Mouse (Mus musculus) hematopoietic stem cell, adult 5-6 weeks (primary cell): ENCODE data around the gene H2afv. TPM values are rescaled to one million over a fixed set of nuclear protein-coding genes. Genes with fewer than 3 reads are reported as not detected.
A peak's percentile ranks its signal among the peaks of the same experiment; 100 is the strongest.
"Not testable (repeated sequence)": the region's sequence is repeated elsewhere in the genome, so short reads cannot be mapped to it uniquely, and the experiment has no call there.

ENCODE experiments used
- ATAC-seq, 2 experiments: fragments of 125-278 bp in 1 of 2; replicated peaks in 1 of 2; 2 replicates each; pipeline ENCODE4 v1.8.0; 2016 to 2017; ENCODE audit warnings: inconsistent platforms in 2 of 2, mild to moderate bottlenecking in 2 of 2, moderate number of reproducible peaks in 2 of 2, low read depth in 1 of 2, moderate TSS enrichment in 1 of 2; ENCODE audit not compliant: low FRiP score in 2 of 2, poor library complexity in 2 of 2, severe bottlenecking in 2 of 2, insufficient read depth in 1 of 2, low TSS enrichment in 1 of 2
- total RNA-seq: library from RNA; stranded (forward); fragments of 172-1452, 232-1000 nt; gene quantifications from 2 replicates; pipeline ENCODE4 v1.2.3, GENCODE M21; 2017

H2afv gene
- total RNA-seq, 1 experiment from 2014 or later = 138 TPM

DNA sequence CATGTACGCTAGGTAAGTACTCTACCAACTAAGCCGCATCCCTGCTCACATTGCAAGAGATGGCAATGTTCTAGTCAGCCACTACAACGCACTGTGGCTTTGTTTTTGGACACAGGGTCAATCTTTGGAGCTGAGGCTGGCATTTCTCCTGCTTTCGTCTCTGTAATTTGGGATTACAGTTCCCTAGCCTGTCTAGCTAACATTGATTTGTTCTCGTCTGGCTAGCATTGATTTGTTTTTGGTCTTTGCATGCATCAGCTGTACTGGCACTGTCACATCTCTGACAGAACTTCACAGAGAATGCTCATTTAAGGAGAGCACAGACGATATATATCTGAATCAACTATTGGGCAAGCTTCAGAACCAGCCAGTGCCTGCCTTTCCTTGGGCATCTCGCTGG lies 14.1 kb downstream of the H2afv start:
- no peak for ATAC-seq

DNA sequence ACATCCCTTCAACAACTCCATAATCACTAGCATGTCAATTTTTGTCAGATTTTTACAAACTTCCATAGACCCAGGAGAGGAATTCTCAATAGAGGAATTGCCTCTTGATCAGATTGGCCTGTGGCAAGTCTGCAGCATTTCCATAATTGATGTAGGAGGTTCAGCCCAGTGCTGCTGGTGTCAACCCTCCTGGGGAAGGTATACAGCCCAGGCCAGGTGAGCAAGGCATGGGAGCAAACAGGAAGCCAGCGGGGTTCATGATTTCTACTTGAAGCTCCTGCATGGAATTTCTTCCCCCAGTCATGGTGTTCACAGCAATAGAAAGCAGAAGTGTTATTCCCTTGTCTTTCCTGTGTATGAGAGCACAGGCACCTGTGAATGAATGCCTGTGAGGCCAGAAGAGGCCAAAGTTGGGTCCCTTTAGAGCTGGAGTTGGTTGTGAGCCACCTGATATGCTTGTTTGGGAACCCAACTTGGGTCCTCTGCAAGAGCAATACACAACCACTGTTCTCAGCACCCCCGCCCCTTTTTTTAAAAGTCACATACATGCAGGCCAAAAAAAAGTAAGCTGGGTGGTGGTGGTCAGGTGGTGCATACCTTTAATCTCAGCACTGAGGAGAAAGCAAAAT lies 23.4 kb downstream of the H2afv start:
- ATAC-seq = no peak

DNA sequence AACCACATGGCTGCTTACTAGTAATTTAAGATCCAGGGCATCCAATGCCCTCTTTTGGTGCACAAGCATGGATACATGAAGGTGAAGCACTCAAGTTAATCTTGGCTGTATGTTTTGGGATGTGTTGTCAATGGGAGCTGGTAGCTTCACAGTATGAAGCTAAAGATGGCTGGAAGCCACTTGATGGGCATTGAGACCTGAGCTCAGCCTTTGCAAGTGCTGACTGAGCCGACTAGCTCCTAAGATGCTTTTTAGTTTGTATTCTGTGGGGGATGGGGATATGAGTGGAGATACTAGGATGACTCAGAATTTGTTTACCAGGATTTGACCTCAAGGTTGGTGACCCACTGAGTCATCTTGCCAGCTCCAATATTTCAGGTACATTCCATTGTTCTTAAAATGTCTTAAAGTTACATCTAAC lies 23.9 kb downstream of the H2afv start:
- no peak for ATAC-seq

DNA sequence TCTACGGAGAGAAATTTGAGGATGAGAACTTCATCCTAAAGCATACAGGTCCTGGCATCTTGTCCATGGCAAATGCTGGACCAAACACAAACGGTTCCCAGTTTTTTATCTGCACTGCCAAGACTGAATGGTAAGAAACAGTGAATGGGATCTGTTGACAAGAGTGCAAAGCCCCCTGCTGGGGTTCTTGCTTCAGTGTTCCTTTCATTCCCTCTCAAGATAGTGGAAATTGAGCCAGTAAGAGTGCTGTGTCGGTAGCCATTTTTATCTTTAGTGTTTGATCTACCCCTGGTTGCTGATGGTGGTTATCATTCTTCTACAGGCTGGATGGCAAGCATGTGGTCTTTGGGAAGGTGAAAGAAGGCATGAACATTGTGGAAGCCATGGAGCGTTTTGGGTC lies 25.1 kb downstream of the H2afv start:
- ATAC-seq = not testable (repeated sequence)

DNA sequence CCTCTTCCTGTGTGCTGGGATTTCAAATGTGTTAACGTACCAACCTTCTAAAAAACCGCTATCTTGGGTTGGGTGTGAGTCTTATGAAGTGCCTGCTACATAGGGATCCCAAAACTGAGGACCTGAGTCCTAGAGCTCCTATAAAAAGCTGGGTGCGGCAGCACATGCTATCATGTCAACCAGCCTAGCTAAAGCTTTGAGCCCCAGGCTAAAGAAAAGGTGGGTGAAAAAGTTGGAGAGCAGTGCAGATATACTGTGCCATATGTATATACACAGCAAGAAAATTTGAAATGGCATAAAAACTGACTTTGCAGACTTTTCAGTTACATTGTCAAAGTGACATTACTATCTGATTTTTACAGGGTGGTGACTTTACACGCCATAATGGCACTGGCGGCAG lies 25.5 kb downstream of the H2afv start:
- no peak for ATAC-seq

DNA sequence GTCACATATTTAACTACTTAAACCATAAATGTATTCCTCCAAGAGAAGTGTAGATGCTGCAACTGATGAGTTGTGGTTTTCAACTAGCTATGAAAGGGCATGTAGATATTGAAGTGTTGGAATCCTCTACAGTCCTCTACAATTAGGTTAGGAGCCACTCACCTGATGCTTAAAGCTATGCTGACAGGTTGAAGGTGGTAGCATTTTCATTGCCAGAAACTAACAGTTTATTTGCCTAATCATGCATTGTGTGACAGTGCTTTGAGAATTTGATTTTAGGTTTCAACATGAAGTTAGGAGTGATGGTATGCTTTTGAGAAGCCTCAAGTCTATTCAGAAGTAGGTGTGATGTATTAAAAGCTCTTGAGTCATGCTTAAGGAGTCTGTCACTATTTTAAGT lies 26.8 kb downstream of the H2afv start:
- ATAC-seq = no peak

DNA sequence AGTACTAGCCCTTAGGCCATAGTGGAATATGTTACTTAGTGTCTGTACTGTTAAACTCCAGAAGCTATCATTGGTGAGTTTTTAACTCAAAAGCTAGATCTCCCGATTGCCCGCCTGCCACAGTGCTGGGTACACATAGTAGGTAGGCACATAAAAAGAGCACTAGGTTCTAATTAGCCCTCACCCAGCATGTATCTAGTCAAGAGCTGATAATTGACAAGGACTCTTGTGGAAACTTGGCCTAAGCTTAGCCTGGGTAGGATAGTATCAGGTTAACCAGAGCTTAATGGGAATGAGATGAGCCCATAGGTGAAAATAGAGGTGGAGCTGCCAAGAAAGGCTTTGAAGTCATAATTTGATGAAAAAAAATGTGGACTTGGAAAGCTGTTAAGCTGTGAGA lies 27.2 kb downstream of the H2afv start:
- no peak for ATAC-seq

DNA sequence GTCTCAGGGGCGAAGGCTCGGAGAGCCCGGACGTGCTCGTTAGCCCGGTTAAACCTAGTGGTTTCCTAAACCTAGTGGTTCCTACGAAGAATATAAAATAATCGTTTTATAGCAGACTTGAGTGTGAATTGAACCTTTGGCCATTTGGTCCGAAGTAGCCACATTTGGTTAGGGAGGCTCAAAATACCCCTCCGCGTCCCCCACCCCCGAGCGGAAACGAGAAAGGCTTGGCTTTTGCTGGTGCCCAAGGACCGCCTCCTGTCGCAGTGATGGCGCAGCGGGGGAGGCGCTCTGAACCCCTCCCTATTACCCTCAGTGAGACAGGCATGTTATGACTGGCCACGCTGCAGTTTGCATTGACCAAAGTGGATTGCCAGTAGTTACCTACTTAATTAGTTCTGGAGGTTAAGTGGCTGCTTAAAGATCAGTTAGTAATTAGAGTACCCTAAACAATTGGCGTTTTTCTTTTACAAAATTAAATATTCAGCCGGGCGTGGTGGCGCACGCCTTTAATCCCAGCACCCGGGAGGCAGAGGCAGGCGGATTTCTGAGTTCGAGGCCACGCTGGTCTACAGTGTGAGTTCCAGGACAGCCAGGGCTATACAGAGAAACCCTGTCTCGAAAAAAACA lies 27.7 kb downstream of the H2afv start:
- ATAC-seq = peak; percentile 39 to 55; a peak in 3 of 4 replicates

DNA sequence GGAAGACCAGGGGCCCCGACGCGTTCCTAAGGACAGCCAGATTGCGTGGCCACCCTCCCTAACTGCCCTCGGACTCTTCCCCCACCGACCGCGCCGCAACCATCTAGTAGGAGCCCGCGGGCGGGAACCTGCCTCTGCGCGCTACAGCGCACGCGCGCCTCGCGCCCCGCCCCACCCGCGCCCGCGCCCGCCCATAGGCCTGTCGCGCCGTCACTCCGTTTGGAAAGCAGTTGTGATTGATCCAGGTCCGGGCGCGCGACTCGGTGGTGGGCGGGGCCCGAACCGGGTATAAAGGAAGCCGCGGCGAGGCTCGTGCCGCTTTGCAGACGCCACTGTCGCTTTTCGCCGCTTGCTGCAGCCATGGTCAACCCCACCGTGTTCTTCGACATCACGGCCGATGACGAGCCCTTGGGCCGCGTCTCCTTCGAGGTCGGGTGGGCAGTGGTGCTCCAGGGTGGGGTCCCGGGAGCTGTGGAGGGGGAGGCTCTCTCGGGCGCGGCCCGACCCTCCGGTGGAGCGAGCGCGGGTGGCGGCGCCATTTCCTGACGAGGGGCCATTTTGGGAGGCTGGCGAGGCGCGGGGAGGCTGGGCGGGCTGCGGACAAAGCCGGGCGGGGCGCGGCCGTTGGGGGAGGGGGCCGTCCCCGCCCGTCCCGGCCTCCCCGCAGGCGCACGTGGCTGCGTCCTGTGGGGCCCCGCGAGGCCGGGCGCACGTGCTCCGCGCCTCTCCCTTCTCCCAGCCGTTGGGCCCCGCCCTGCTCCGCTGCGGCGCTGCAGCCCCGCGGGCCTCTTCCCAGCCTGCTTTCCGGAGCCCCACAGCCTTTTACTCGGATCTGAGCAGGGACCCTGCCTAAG lies 28.5 kb downstream of the H2afv start:
- peak; percentile 72 to 79 for ATAC-seq

DNA sequence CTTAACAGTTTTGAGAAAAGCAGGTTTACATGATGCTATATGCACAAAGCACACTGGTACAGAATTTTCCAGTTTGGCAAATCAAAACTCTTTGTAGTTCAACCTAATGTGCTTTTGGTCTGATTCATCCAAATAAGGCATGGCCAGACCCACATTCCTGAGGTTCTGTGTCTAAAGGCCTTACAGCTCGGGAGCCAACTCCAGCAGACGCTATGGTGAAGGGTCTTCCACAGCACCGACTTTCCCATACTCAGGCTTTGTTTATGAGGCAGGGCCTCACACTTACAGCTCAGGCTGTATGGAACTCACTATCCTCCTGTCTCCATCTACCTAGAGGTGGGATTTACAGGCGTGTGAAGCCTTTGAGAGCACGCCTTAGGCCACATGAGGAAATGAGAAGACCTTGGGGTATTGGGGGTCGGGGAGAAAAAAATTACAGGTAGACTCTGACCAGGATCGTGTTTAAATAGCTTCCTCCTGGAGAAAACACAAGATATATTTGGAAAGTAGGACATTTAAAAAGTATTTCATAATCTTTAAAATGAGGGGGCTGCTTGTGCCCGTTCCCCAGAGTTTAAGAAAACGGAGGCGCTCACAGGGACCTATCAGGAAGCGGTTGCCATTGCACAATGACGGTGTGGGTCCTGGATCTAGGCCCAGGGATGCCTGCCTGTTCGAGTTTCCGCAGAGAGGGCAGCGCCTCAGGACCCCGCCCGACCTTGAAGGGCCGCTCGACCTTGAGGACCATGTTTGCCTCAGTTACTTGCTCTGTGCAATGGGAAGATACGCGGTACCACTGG lies 29.3 kb downstream of the H2afv start, which contains the start of gene Ppia:
Ppia (plus strand) TSS at position 693 of the 800 bp plus-strand sequence.
- peak; percentile 61 to 63 for ATAC-seq

DNA sequence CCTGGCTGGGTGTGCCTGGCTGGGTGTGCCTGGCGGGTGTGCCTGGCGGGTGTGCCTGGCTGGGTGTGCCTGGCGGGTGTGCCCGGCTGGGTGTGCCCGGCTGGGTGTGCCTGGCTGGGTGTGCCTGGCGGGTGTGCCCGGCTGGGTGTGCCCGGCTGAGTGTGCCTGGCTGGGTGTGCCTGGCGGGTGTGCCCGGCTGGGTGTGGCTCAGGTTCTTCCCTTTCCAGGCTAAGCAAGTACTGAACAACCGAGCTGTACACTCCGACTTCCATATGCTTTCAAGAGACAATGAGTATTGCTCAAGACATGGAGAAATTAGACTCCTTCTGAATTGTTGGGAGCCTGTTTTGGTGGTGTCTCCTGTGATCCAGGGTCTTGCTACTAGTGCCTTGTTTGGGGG lies 31.0 kb downstream of the H2afv start:
- no peak for ATAC-seq

DNA sequence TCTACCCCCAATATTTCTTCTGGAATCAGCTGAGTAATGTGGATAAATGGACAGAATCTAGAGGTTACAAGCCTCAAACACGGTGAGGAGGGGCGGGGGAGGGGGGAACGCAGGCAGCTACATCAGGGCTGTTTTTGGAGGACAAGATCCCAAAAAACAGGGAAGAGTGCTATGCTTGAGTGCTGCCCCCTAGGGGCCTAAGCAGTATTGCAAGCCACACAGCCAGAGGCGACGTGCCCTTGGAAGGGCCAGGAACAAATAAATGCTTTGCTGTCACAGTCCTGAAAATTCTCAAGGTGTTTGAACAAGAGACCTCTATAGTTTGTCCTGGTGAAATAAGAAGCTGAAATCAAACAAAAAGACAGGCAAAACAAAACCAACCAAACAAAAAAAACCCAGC lies 32.6 kb downstream of the H2afv start:
- ATAC-seq = no peak

DNA sequence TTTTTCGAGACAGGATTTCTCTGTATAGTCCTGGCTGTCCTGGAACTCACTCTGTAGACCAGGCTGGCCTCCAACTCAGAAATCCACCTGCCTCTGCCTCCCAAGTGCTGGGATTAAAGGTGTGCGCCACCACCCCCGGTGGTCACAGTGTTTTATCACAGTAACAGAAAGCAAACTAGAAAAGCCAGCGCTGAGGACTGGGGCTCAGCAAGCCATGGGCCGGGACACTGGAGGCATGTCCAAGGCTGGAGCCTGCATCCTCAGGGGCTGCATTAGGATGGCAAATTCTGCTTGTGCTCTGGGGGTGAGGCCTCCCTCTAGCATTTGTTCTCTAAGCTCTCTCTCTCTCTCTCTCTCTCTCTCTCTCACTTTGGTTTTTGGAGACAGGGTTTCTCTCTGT lies 33.5 kb downstream of the H2afv start:
- ATAC-seq = not testable (repeated sequence)

DNA sequence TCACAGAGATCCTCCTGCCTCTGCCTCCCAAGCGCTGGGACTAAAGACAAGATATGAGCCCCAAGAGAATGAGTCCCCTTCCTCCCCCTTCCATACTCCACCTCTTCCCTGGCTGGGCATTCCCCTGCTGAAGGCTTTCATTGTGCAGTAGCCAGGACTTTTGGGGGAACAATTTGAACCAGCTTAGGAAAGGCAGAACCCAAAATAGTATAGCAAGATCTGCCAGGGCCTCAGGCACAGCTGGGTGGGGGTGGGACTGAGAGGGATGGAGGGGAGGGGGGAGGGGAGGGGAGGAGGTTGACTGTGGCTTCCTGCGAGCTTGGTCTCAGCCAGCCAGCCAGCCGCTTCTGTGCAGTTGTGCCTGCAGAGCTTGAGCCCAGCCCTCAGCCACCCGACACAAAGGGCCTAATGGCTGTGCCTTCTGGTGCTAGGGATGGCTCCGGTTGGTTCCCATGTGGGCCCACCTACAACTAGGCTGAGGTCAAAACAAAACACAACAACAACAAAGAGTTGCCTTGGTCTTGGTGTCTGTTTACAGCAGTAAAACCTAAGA lies 34.1 kb downstream of the H2afv start:
- ATAC-seq = peak in 1 of 2 experiments; percentile 54; a peak in 2 of 4 replicates

DNA sequence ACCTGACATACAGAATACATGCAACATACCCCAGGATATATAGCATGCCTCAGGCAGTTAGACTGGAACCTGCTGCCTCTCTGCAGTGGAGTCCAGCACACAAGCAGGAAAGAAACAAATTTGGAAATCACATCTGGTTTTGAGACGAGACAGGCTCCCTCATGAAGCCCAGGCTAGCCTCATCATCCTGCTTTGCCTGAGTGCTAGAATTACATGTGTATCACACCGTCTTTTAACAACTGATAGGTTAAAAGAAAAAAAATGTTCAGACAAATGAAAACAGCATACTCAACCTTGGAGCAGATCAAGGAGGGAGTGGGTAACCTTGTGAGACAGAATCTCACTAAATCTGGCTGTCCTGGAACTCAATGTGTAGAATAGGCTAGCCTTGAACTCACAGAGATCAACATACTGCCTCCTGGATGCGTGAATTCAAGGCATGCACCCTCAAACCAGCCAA lies 37.1 kb downstream of the H2afv start:
- no peak for ATAC-seq

DNA sequence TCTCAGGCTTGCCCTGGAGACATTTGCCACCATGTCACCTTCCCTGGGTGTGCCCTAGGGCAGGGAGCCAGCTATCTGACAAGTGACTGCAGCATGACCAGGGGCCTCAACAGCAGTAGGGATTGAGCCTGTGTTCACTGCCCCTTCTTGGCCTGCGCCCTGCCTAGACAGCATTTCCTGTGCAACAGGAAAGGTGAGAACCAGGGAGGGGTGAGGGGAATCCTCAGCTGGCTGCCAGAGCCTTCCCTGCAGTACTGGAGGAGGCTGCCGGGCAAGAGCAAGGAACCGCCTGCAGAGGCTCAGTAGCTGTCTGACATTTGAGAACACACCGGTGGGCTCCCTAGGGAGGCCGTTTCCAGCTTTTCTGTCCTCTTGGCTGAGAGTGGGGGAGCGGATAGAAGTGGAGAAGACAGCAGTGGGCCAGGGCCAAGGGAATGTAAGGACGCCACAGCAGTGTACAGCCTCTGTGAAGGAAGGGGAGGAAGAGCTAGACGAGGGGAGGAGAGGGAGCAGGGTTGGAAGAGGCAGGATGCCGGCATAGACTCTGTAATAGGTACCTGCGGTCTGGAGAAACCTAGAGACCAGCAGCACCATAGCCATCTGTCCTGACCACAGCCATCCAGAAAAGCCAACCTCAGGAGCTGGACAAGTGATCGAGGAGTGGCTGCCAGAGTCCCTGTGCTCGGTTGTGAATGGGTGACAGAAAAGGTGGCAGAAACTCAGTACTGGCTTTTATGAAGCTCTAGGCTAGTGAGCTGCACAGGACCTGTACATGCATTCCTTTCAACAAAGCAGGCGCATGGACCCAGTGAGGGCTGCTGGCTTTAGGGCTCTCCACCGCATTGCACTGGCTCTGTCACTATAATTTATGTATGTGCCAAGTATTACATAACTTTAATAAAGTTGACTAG lies 37.7 kb downstream of the H2afv start:
- ATAC-seq = peak; percentile 35 to 56
